Mouse (Mus musculus): Measurements from ENCODE around the gene Btbd11.

Gene Btbd11

GRCm38 (mm10) chr10:85386605-85387218, at the start of gene Btbd11:
Gene Btbd11, plus strand, starts transcription at chr10:85386814.
- peak; percentile 91 for DNase-seq (ENCODE audit: low read depth)

GRCm38 (mm10) chr10:85338733-85339132, 47.9 kb upstream of the Btbd11 start:
- no peak for DNase-seq (ENCODE audit: low read depth)

GRCm38 (mm10) chr10:85341867-85342266, 44.7 kb upstream of the Btbd11 start:
- DNase-seq (ENCODE audit: low read depth), result no peak

GRCm38 (mm10) chr10:85347171-85347570, 39.4 kb upstream of the Btbd11 start:
- no peak for DNase-seq (ENCODE audit: low read depth)

GRCm38 (mm10) chr10:85352505-85352904, 34.1 kb upstream of the Btbd11 start:
- no peak for DNase-seq (ENCODE audit: low read depth)

- DNase-seq (ENCODE audit: low read depth), result no peak
These were observed 32.3 kb upstream of the Btbd11 start for GRCm38 (mm10) chr10:85354270-85354669.

GRCm38 (mm10) chr10:85359501-85360066, 27.0 kb upstream of the Btbd11 start:
- DNase-seq (ENCODE audit: low read depth), result no peak

- no peak for DNase-seq (ENCODE audit: low read depth)
These were observed 23.7 kb upstream of the Btbd11 start for GRCm38 (mm10) chr10:85362766-85363442.

- peak; percentile 13 for DNase-seq (ENCODE audit: low read depth)
These were observed 19.7 kb upstream of the Btbd11 start for GRCm38 (mm10) chr10:85366876-85367275.

GRCm38 (mm10) chr10:85371309-85371708, 15.3 kb upstream of the Btbd11 start:
- DNase-seq (ENCODE audit: low read depth), result peak; percentile 6

- DNase-seq (ENCODE audit: low read depth), result peak; percentile 9
These were observed 14.5 kb upstream of the Btbd11 start for GRCm38 (mm10) chr10:85372108-85372507.

- no peak for DNase-seq (ENCODE audit: low read depth)
These were observed 7.6 kb upstream of the Btbd11 start for GRCm38 (mm10) chr10:85378972-85379371.

- no peak for DNase-seq (ENCODE audit: low read depth)
These were observed 3.6 kb upstream of the Btbd11 start for GRCm38 (mm10) chr10:85382981-85383380.

- DNase-seq (ENCODE audit: low read depth), result peak; percentile 40
These were observed 831 bp downstream of the Btbd11 start for GRCm38 (mm10) chr10:85387219-85388070.

GRCm38 (mm10) chr10:85388071-85388750, 1.6 kb downstream of the Btbd11 start:
- no peak for DNase-seq (ENCODE audit: low read depth)

- no peak for DNase-seq (ENCODE audit: low read depth)
These were observed 2.1 kb downstream of the Btbd11 start for GRCm38 (mm10) chr10:85388751-85389115.

GRCm38 (mm10) chr10:85389286-85390139, 2.9 kb downstream of the Btbd11 start:
- peak; percentile 20 for DNase-seq (ENCODE audit: low read depth)

- no peak for DNase-seq (ENCODE audit: low read depth)
These were observed 6.4 kb downstream of the Btbd11 start for GRCm38 (mm10) chr10:85393016-85393415.

GRCm38 (mm10) chr10:85394558-85394957, 7.9 kb downstream of the Btbd11 start:
- DNase-seq (ENCODE audit: low read depth), result no peak

GRCm38 (mm10) chr10:85411120-85411519, 24.5 kb downstream of the Btbd11 start:
- no peak for DNase-seq (ENCODE audit: low read depth)

All from NIH3T3 (cell line).